Mouse (Mus musculus): ENCODE data around the gene Rtn4rl1. TPM values are rescaled to one million over a fixed set of nuclear protein-coding genes. Genes with fewer than 3 reads are reported as not detected.
"Not testable (repeated sequence)": the region's sequence is repeated elsewhere in the genome, so short reads cannot be mapped to it uniquely, and the experiment has no call there.

The Rtn4rl1 gene
- total RNA-seq, 4 experiments from 2014 or later, result 39.9 to 74.9 (median 58.7) TPM

GRCm38 (mm10) chr11:75278115-75278514 is 84.5 kb downstream of the Rtn4rl1 start:
- DNase-seq, result no peak

- no peak for DNase-seq
Measured at GRCm38 (mm10) chr11:75279013-75279341, 85.4 kb downstream of the Rtn4rl1 start.

- DNase-seq, result no peak
Measured at GRCm38 (mm10) chr11:75279342-75280065, 85.9 kb downstream of the Rtn4rl1 start.

- no peak for DNase-seq
Measured at GRCm38 (mm10) chr11:75280066-75280410, 86.5 kb downstream of the Rtn4rl1 start.

GRCm38 (mm10) chr11:75280435-75281001 is 86.9 kb downstream of the Rtn4rl1 start:
- no peak for DNase-seq

GRCm38 (mm10) chr11:75281380-75282256 is 88.0 kb downstream of the Rtn4rl1 start:
- no peak for DNase-seq

- no peak for DNase-seq
Measured at GRCm38 (mm10) chr11:75282496-75283120, 89.0 kb downstream of the Rtn4rl1 start.

- DNase-seq, result not testable (repeated sequence)
Measured at GRCm38 (mm10) chr11:75283784-75284183, 90.2 kb downstream of the Rtn4rl1 start.

GRCm38 (mm10) chr11:75285893-75286467 is 92.4 kb downstream of the Rtn4rl1 start:
- peak; percentile 79 for DNase-seq

GRCm38 (mm10) chr11:75286868-75287267 is 93.3 kb downstream of the Rtn4rl1 start:
- no peak for DNase-seq

GRCm38 (mm10) chr11:75287940-75288339 is 94.4 kb downstream of the Rtn4rl1 start:
- no peak for DNase-seq

GRCm38 (mm10) chr11:75288517-75288916 is 94.9 kb downstream of the Rtn4rl1 start:
- no peak for DNase-seq

GRCm38 (mm10) chr11:75289120-75289519 is 95.5 kb downstream of the Rtn4rl1 start:
- no peak for DNase-seq

GRCm38 (mm10) chr11:75290566-75291271 is 97.1 kb downstream of the Rtn4rl1 start:
- DNase-seq, result peak; percentile 82

GRCm38 (mm10) chr11:75291389-75292215 is 98.0 kb downstream of the Rtn4rl1 start:
- no peak for DNase-seq

GRCm38 (mm10) chr11:75292281-75292680 is 98.7 kb downstream of the Rtn4rl1 start:
- DNase-seq, result no peak

- no peak for DNase-seq
Measured at GRCm38 (mm10) chr11:75293852-75294361, 100.3 kb downstream of the Rtn4rl1 start.

- DNase-seq, result no peak
Measured at GRCm38 (mm10) chr11:75294862-75295261, 101.3 kb downstream of the Rtn4rl1 start.

- DNase-seq, result not testable (repeated sequence)
Measured at GRCm38 (mm10) chr11:75295534-75295933, 102.0 kb downstream of the Rtn4rl1 start.

- DNase-seq, result no peak
Measured at GRCm38 (mm10) chr11:75296406-75297005, 102.9 kb downstream of the Rtn4rl1 start.

Measured in adrenal gland, adult 8-10 months (tissue).